Mouse (Mus musculus) lung, postnatal 0 days (tissue): Measurements from ENCODE around the gene Bace1. TPM values are rescaled to one million over a fixed set of nuclear protein-coding genes. Genes with fewer than 3 reads are reported as not detected.

Experiments
- ATAC-seq: fragments of 200-750 bp; cut with Nextera tagmentation; 2 replicates; pipeline ENCODE4 v1.8.0; 2017; ENCODE audit warnings: moderate library complexity
- DNase-seq: peaks from one replicate; pipeline ENCODE4 v3.0.0-alpha.2; 2016; ENCODE audit warnings: low spot score
- H3K27ac ChIP-seq: fragments of 300-500 bp; sonication (generic); 2 replicates; pipeline ENCODE4 v1.5.1; 2014; ENCODE audit warnings: antibody characterized with exemption, mild to moderate bottlenecking, low read length, mixed read lengths
- H3K27me3 ChIP-seq: fragments of 300-500 bp; sonication (generic); replicated peaks from 2 replicates; pipeline ENCODE4 v1.6.1; 2014; ENCODE audit warnings: low read length, mixed read lengths; ENCODE audit not compliant: insufficient read depth
- H3K36me3 ChIP-seq: fragments of 300-500 bp; sonication (generic); 2 replicates; pipeline ENCODE4 v1.6.1; 2014; ENCODE audit warnings: low read length, mixed read lengths; ENCODE audit not compliant: insufficient read depth
- H3K4me1 ChIP-seq: fragments of 300-500 bp; sonication (generic); 2 replicates; pipeline ENCODE4 v1.6.1; 2014; ENCODE audit warnings: antibody characterized with exemption, low read depth, low read length, mixed read lengths; ENCODE audit not compliant: insufficient read depth
- H3K4me2 ChIP-seq: fragments of 300-500 bp; sonication (generic); replicated peaks from 2 replicates; pipeline ENCODE4 v1.6.1; 2014; ENCODE audit warnings: low read depth, mild to moderate bottlenecking, low read length, moderate library complexity, mixed read lengths
- H3K4me3 ChIP-seq: fragments of 300-500 bp; sonication (generic); 2 replicates; pipeline ENCODE4 v1.5.1; 2014; ENCODE audit warnings: low read depth, low read length
- H3K9ac ChIP-seq: fragments of 300-500 bp; sonication (generic); replicated peaks from 2 replicates; pipeline ENCODE4 v1.6.1; 2014; ENCODE audit warnings: low read depth, mild to moderate bottlenecking
- H3K9me3 ChIP-seq: fragments of 300-500 bp; sonication (generic); 2 replicates; pipeline ENCODE4 v1.6.1; 2016; ENCODE audit warnings: low read length, mixed read lengths
- CTCF ChIP-seq: IDR thresholded peaks from 2 replicates; pipeline ENCODE4 v1.5.1; 2016; ENCODE audit warnings: antibody characterized with exemption, mild to moderate bottlenecking
- EP300 ChIP-seq: IDR thresholded peaks from 2 replicates; pipeline ENCODE4 v1.6.1; 2016; ENCODE audit warnings: antibody characterized with exemption, mild to moderate bottlenecking, control low read depth
- WGBS: fragments of 180-500 bp; shearing (Covaris S2); extraction: QIAGEN DNeasy Blood & Tissue Kit; methylation state at CpG from one replicate; pipeline ENCODE4 v1.1.7; 2014; 5-methylcytosine and 5-hydroxymethylcytosine counted together
- polyA plus RNA-seq: library from polyadenylated mRNA; unstranded; fragments of >200 nt; fragmentation: Nextera tagmentation; extraction: Ambion mirVana; gene quantifications from 2 replicates; pipeline ENCODE4 v1.2.1, GENCODE M21; 2015

Gene Bace1
- polyA plus RNA-seq, 1 experiment from 2014 or later = 16.6 TPM

GRCm38 (mm10) chr9:45859364-45859763 is 21.0 kb downstream of the Bace1 start:
- H3K4me2 ChIP-seq = no peak overlapping the region
- ATAC-seq (no peak), DNase-seq (no peak)
- H3K9me3 ChIP-seq = no peaks in the 10 kb centered on the region
- H3K4me1 ChIP-seq = no peaks in the 10 kb centered on the region
- H3K27ac ChIP-seq = no peak overlapping the region
- H3K4me3 ChIP-seq = no peak overlapping the region
- H3K27me3 ChIP-seq = no peaks in the 10 kb centered on the region
- WGBS = 90% methylated on average over 10 of the region's 10 CpGs
- no peak for TF ChIP-seq EP300
- no peak for TF ChIP-seq CTCF
- no peak overlapping the region for H3K9ac ChIP-seq
- H3K36me3 ChIP-seq = peaks cover 42% of the 10 kb centered on the region

GRCm38 (mm10) chr9:45861813-45862212 is 23.4 kb downstream of the Bace1 start:
- Histone ChIP-seq H3K9ac (no peak overlapping the region), H3K4me2 (no peak overlapping the region), H3K36me3 (peaks cover 52% of the 10 kb centered on the region), H3K4me1 (no peaks in the 10 kb centered on the region), H3K9me3 (no peaks in the 10 kb centered on the region), H3K4me3 (no peak overlapping the region), H3K27ac (no peak overlapping the region), H3K27me3 (no peaks in the 10 kb centered on the region)
- no peak for ATAC-seq
- 87% methylated on average over 7 of the region's 7 CpGs for WGBS
- TF ChIP-seq CTCF (no peak), EP300 (no peak)
- DNase-seq = no peak

- Histone ChIP-seq H3K9me3 (no peaks in the 10 kb centered on the region), H3K27ac (no peak overlapping the region), H3K36me3 (peaks cover 24% of the 10 kb centered on the region), H3K9ac (no peak overlapping the region), H3K4me1 (no peaks in the 10 kb centered on the region), H3K27me3 (no peaks in the 10 kb centered on the region), H3K4me3 (no peak overlapping the region), H3K4me2 (no peak overlapping the region)
- WGBS = 89% methylated on average over 3 of the region's 3 CpGs
- no peak for DNase-seq
- TF ChIP-seq CTCF (no peak), EP300 (no peak)
- ATAC-seq = no peak
Observed at GRCm38 (mm10) chr9:45869181-45869580, 30.8 kb downstream of the Bace1 start.

GRCm38 (mm10) chr9:45870265-45870664 is 31.9 kb downstream of the Bace1 start:
- no peak overlapping the region for H3K4me3 ChIP-seq
- H3K9me3 ChIP-seq = no peaks in the 10 kb centered on the region
- no peak for DNase-seq
- TF ChIP-seq CTCF = no peak
- TF ChIP-seq EP300 = no peak
- no peak overlapping the region for H3K27ac ChIP-seq
- peaks cover 17% of the 10 kb centered on the region for H3K36me3 ChIP-seq
- 64% methylated on average over 3 of the region's 3 CpGs for WGBS
- no peaks in the 10 kb centered on the region for H3K27me3 ChIP-seq
- no peak for ATAC-seq
- H3K4me1 ChIP-seq = no peaks in the 10 kb centered on the region
- no peak overlapping the region for H3K9ac ChIP-seq
- H3K4me2 ChIP-seq = no peak overlapping the region

GRCm38 (mm10) chr9:45877928-45878327 is 39.5 kb downstream of the Bace1 start:
- WGBS = 44% methylated on average over 2 of the region's 2 CpGs
- H3K27me3 ChIP-seq = no peaks in the 10 kb centered on the region
- H3K4me2 ChIP-seq = no peak overlapping the region
- no peak overlapping the region for H3K27ac ChIP-seq
- ATAC-seq (peak; percentile 54), DNase-seq (peak; percentile 91)
- no peaks in the 10 kb centered on the region for H3K9me3 ChIP-seq
- H3K4me3 ChIP-seq = no peak overlapping the region
- no peak overlapping the region for H3K9ac ChIP-seq
- no peaks in the 10 kb centered on the region for H3K4me1 ChIP-seq
- TF ChIP-seq CTCF = peak; percentile 54
- no peak for TF ChIP-seq EP300
- H3K36me3 ChIP-seq = peaks cover 9% of the 10 kb centered on the region; the same call in 1 of the 2 replicates

GRCm38 (mm10) chr9:45893681-45894080 is 55.3 kb downstream of the Bace1 start:
- DNase-seq (no peak), ATAC-seq (no peak)
- H3K27me3 ChIP-seq = no peaks in the 10 kb centered on the region
- H3K27ac ChIP-seq = no peak overlapping the region
- no peak overlapping the region for H3K9ac ChIP-seq
- H3K4me2 ChIP-seq = no peak overlapping the region
- H3K4me1 ChIP-seq = no peaks in the 10 kb centered on the region
- no peaks in the 10 kb centered on the region for H3K9me3 ChIP-seq
- no peak overlapping the region for H3K4me3 ChIP-seq
- no peak for TF ChIP-seq CTCF
- peaks cover 35% of the 10 kb centered on the region; the same call in 1 of the 2 replicates for H3K36me3 ChIP-seq

- Histone ChIP-seq H3K36me3 (0 out of 2 replicates have a peak, but pooled peaks cover 11% of the 10 kb centered on the region), H3K9ac (no peak overlapping the region), H3K4me2 (peak overlapping the region; percentile 84; the same call in 1 of the 2 replicates), H3K4me1 (peaks cover 8% of the 10 kb centered on the region; the same call in 1 of the 2 replicates), H3K9me3 (no peaks in the 10 kb centered on the region), H3K4me3 (peak overlapping the region; percentile 79; the same call in 1 of the 2 replicates), H3K27ac (no peak overlapping the region), H3K27me3 (no peaks in the 10 kb centered on the region)
- DNase-seq (no peak), ATAC-seq (no peak)
- no peak for TF ChIP-seq CTCF
- TF ChIP-seq EP300 = no peak
- WGBS = 53% methylated on average over 4 of the region's 4 CpGs
Observed at GRCm38 (mm10) chr9:45905196-45905595, 66.8 kb downstream of the Bace1 start.
